Mouse (Mus musculus): Measurements from ENCODE around the gene Zdhhc1. TPM values are rescaled to one million over a fixed set of nuclear protein-coding genes. Genes with fewer than 3 reads are reported as not detected.

The Zdhhc1 gene
- polyA plus RNA-seq, 1 experiment from 2014 or later = 19.0 TPM

GRCm38 (mm10) chr8:105536546-105536945 is 39.8 kb upstream of the Zdhhc1 start:
- ATAC-seq (ENCODE audit: low FRiP score) (no peak), DNase-seq (ENCODE audit: low spot score) (no peak)
- H3K9me3 ChIP-seq (ENCODE audit: control insufficient read depth, low read length) = no peaks in the 10 kb centered on the region
- H3K4me1 ChIP-seq (replicated peaks; ENCODE audit: control insufficient read depth, insufficient read depth, low read length) = no peaks in the 10 kb centered on the region
- no peak overlapping the region for H3K4me3 ChIP-seq (ENCODE audit: low read depth, low read length)
- H3K9ac ChIP-seq (ENCODE audit: low read depth, low read length) = no peak overlapping the region
- no peaks in the 10 kb centered on the region for H3K36me3 ChIP-seq (ENCODE audit: control insufficient read depth, insufficient read depth, low read length)
- WGBS = 98% methylated on average over 3 of the region's 3 CpGs
- H3K4me2 ChIP-seq (replicated peaks; ENCODE audit: low read depth, low read length) = no peak overlapping the region
- no peak overlapping the region for H3K27ac ChIP-seq (ENCODE audit: low read depth, low read length)
- H3K27me3 ChIP-seq (ENCODE audit: control insufficient read depth, insufficient read depth, low read length) = no peaks in the 10 kb centered on the region

DNA sequence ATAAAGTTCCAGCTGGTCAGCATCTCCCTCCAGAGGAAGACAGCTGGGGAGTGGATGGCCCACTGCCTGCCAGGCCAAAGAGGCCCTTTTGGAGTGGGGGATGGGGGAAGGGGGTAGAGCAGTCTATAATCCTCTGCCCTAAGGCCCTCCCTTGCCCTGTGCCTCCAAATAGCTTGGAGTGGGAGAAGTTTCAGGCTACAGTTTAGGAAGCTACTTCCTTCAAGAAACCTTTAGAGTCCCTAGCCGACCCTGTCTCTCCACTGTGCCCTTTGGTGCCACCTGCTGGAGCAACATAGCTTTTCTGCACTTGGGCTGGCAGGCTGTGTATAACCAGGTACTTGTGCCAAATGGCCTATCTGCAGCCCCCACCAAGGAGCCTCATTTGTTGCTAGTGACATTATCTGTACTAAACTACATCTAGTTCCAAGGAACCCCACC is 37.2 kb upstream of the Zdhhc1 start:
- H3K4me3 ChIP-seq (ENCODE audit: low read depth, low read length) = no peak overlapping the region
- whole genome bisulfite sequencing = 10% methylated on average over 1 of the region's 1 CpGs
- DNase-seq (ENCODE audit: low spot score) (peak; percentile 88), ATAC-seq (ENCODE audit: low FRiP score) (peak; percentile 25; the same call in 1 of the 2 replicates)
- H3K27me3 ChIP-seq (ENCODE audit: control insufficient read depth, insufficient read depth, low read length) = no peaks in the 10 kb centered on the region
- H3K9me3 ChIP-seq (ENCODE audit: control insufficient read depth, low read length) = no peaks in the 10 kb centered on the region
- H3K9ac ChIP-seq (ENCODE audit: low read depth, low read length) = no peak overlapping the region
- H3K27ac ChIP-seq (ENCODE audit: low read depth, low read length) = no peak overlapping the region
- H3K4me1 ChIP-seq (replicated peaks; ENCODE audit: control insufficient read depth, insufficient read depth, low read length) = no peaks in the 10 kb centered on the region
- H3K36me3 ChIP-seq (ENCODE audit: control insufficient read depth, insufficient read depth, low read length) = no peaks in the 10 kb centered on the region
- H3K4me2 ChIP-seq (replicated peaks; ENCODE audit: low read depth, low read length) = no peak overlapping the region

DNA sequence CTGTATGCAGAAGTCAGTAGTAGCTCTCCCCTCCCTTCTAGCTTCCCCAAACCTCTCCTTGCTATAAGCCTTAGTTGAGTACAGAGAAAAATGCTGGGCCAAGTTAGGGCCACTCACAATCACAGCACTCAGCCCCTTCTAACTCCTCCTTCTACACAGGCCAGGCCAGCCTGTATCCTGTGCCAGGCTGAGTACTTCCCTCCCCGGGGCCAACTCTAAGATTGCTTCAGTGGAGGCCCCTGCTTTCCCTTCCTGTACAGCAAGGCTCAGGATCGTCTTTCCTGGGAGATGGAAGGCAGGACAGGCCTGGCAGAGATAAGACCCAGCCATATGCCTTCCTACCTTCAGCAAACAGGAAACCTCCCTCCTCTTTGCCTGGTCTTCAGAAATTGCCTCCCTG is 36.7 kb upstream of the Zdhhc1 start:
- Histone ChIP-seq H3K4me2 (replicated peaks; ENCODE audit: low read depth, low read length) (no peak overlapping the region), H3K4me3 (ENCODE audit: low read depth, low read length) (no peak overlapping the region), H3K27ac (ENCODE audit: low read depth, low read length) (no peak overlapping the region), H3K4me1 (replicated peaks; ENCODE audit: control insufficient read depth, insufficient read depth, low read length) (no peaks in the 10 kb centered on the region), H3K9me3 (ENCODE audit: control insufficient read depth, low read length) (no peaks in the 10 kb centered on the region), H3K27me3 (ENCODE audit: control insufficient read depth, insufficient read depth, low read length) (no peaks in the 10 kb centered on the region), H3K36me3 (ENCODE audit: control insufficient read depth, insufficient read depth, low read length) (no peaks in the 10 kb centered on the region), H3K9ac (ENCODE audit: low read depth, low read length) (no peak overlapping the region)
- 42% methylated on average over 2 of the region's 2 CpGs for WGBS
- ATAC-seq (ENCODE audit: low FRiP score) (no peak), DNase-seq (ENCODE audit: low spot score) (no peak)

DNA sequence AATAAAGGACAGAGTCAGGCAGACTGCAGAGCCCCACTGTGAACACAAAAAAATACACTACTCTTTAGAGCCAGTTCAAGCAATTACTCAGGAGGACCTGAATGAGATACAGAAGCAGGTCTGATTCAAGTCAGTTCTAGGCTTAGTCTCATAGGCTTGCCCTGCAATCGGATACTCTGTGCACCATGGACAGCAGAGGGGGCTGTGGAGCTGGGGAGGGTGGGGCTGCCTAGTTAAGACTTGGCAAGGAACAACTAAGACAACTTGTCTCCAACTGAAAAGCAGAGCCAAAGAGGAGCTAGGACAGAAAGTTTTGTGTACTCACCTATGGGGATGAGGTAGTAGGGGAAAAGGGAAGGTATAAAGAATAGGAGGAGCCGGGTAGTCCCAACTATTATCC is 35.1 kb upstream of the Zdhhc1 start:
- no peak for DNase-seq (ENCODE audit: low spot score)
- 64% methylated on average over 2 of the region's 2 CpGs for WGBS

GRCm38 (mm10) chr8:105529271-105529670 is 32.6 kb upstream of the Zdhhc1 start:
- Histone ChIP-seq H3K4me3 (ENCODE audit: low read depth, low read length) (no peak overlapping the region), H3K4me2 (replicated peaks; ENCODE audit: low read depth, low read length) (no peak overlapping the region), H3K9ac (ENCODE audit: low read depth, low read length) (no peak overlapping the region), H3K27ac (ENCODE audit: low read depth, low read length) (no peak overlapping the region), H3K9me3 (ENCODE audit: control insufficient read depth, low read length) (no peaks in the 10 kb centered on the region), H3K36me3 (ENCODE audit: control insufficient read depth, insufficient read depth, low read length) (no peaks in the 10 kb centered on the region), H3K4me1 (replicated peaks; ENCODE audit: control insufficient read depth, insufficient read depth, low read length) (no peaks in the 10 kb centered on the region), H3K27me3 (ENCODE audit: control insufficient read depth, insufficient read depth, low read length) (no peaks in the 10 kb centered on the region)
- 92% methylated on average over 3 of the region's 3 CpGs for WGBS
- DNase-seq (ENCODE audit: low spot score) (no peak), ATAC-seq (ENCODE audit: low FRiP score) (no peak)

More for the DNA sequence above, 35.1 kb upstream of the Zdhhc1 start:
- H3K36me3 ChIP-seq (ENCODE audit: control insufficient read depth, insufficient read depth, low read length) = no peaks in the 10 kb centered on the region
- H3K4me2 ChIP-seq (replicated peaks; ENCODE audit: low read depth, low read length) = no peak overlapping the region
- ATAC-seq (ENCODE audit: low FRiP score) = no peak
- H3K4me1 ChIP-seq (replicated peaks; ENCODE audit: control insufficient read depth, insufficient read depth, low read length) = no peaks in the 10 kb centered on the region
- H3K4me3 ChIP-seq (ENCODE audit: low read depth, low read length) = no peak overlapping the region
- H3K27me3 ChIP-seq (ENCODE audit: control insufficient read depth, insufficient read depth, low read length) = no peaks in the 10 kb centered on the region
- no peak overlapping the region for H3K27ac ChIP-seq (ENCODE audit: low read depth, low read length)
- H3K9me3 ChIP-seq (ENCODE audit: control insufficient read depth, low read length) = no peaks in the 10 kb centered on the region
- H3K9ac ChIP-seq (ENCODE audit: low read depth, low read length) = no peak overlapping the region

- Histone ChIP-seq H3K4me3 (ENCODE audit: low read depth, low read length) (no peak overlapping the region), H3K27me3 (ENCODE audit: control insufficient read depth, insufficient read depth, low read length) (no peaks in the 10 kb centered on the region), H3K4me1 (replicated peaks; ENCODE audit: control insufficient read depth, insufficient read depth, low read length) (no peaks in the 10 kb centered on the region), H3K4me2 (replicated peaks; ENCODE audit: low read depth, low read length) (no peak overlapping the region), H3K9ac (ENCODE audit: low read depth, low read length) (no peak overlapping the region), H3K9me3 (ENCODE audit: control insufficient read depth, low read length) (no peaks in the 10 kb centered on the region), H3K36me3 (ENCODE audit: control insufficient read depth, insufficient read depth, low read length) (no peaks in the 10 kb centered on the region), H3K27ac (ENCODE audit: low read depth, low read length) (no peak overlapping the region)
- DNase-seq (ENCODE audit: low spot score) (no peak), ATAC-seq (ENCODE audit: low FRiP score) (no peak)
- WGBS = 100% methylated on average over 1 of the region's 1 CpGs
Measured at GRCm38 (mm10) chr8:105528206-105528605, 31.5 kb upstream of the Zdhhc1 start.

GRCm38 (mm10) chr8:105527110-105527509 is 30.4 kb upstream of the Zdhhc1 start:
- no peak overlapping the region for H3K9ac ChIP-seq (ENCODE audit: low read depth, low read length)
- peaks cover 5% of the 10 kb centered on the region; the same call in 1 of the 2 replicates for H3K36me3 ChIP-seq (ENCODE audit: control insufficient read depth, insufficient read depth, low read length)
- WGBS = 93% methylated on average over 2 of the region's 2 CpGs
- no peaks in the 10 kb centered on the region for H3K9me3 ChIP-seq (ENCODE audit: control insufficient read depth, low read length)
- no peak for DNase-seq (ENCODE audit: low spot score)
- no peaks in the 10 kb centered on the region for H3K4me1 ChIP-seq (replicated peaks; ENCODE audit: control insufficient read depth, insufficient read depth, low read length)
- no peaks in the 10 kb centered on the region for H3K27me3 ChIP-seq (ENCODE audit: control insufficient read depth, insufficient read depth, low read length)
- no peak overlapping the region for H3K4me3 ChIP-seq (ENCODE audit: low read depth, low read length)
- ATAC-seq (ENCODE audit: low FRiP score) = no peak
- no peak overlapping the region for H3K4me2 ChIP-seq (replicated peaks; ENCODE audit: low read depth, low read length)
- H3K27ac ChIP-seq (ENCODE audit: low read depth, low read length) = no peak overlapping the region

GRCm38 (mm10) chr8:105522890-105523289 is 26.2 kb upstream of the Zdhhc1 start:
- peaks cover 5% of the 10 kb centered on the region; the same call in 1 of the 2 replicates for H3K36me3 ChIP-seq (ENCODE audit: control insufficient read depth, insufficient read depth, low read length)
- no peak overlapping the region for H3K9ac ChIP-seq (ENCODE audit: low read depth, low read length)
- ATAC-seq (ENCODE audit: low FRiP score) (no peak), DNase-seq (ENCODE audit: low spot score) (no peak)
- H3K27me3 ChIP-seq (ENCODE audit: control insufficient read depth, insufficient read depth, low read length) = peaks cover 2% of the 10 kb centered on the region; the same call in 1 of the 2 replicates
- no peak overlapping the region for H3K27ac ChIP-seq (ENCODE audit: low read depth, low read length)
- no peak overlapping the region for H3K4me3 ChIP-seq (ENCODE audit: low read depth, low read length)
- no peaks in the 10 kb centered on the region for H3K9me3 ChIP-seq (ENCODE audit: control insufficient read depth, low read length)
- 83% methylated on average over 9 of the region's 9 CpGs for WGBS
- H3K4me2 ChIP-seq (replicated peaks; ENCODE audit: low read depth, low read length) = no peak overlapping the region
- H3K4me1 ChIP-seq (replicated peaks; ENCODE audit: control insufficient read depth, insufficient read depth, low read length) = peaks cover 19% of the 10 kb centered on the region

DNA sequence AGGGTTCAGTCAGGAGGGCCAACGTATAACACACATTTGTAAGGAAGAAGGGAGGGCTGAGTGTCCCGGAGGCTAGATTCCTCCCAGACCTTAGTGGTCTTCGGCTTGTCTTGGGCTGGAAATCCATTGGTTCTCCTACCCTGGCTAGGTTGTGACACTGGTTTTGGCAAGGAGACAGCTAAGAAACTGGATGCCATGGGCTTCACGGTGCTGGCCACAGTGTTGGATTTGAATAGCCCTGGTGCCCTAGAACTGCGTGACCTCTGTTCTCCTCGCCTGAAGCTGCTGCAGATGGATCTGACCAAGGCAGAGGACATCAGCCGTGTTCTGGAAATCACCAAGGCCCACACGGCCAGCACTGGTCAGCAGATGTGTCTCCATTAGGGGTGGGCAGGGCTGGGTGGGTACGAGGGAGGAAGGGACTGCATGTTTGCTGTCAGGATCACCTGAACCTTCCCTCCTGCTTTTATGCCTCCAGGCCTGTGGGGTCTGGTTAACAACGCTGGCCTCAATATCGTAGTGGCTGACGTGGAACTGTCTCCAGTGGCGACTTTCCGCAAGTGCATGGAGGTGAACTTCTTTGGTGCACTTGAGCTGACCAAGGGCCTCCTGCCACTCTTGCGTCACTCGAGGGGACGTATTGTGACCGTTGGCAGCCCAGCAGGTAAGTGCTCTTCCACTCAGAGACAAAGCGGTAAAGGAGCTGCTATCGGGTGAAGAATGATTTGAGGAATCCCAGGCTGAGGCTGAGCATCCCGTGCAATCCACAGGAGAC is 25.5 kb upstream of the Zdhhc1 start:
- DNase-seq (ENCODE audit: low spot score) (no peak), ATAC-seq (ENCODE audit: low FRiP score) (no peak)
- Histone ChIP-seq H3K4me1 (replicated peaks; ENCODE audit: control insufficient read depth, insufficient read depth, low read length) (peaks cover 19% of the 10 kb centered on the region), H3K36me3 (ENCODE audit: control insufficient read depth, insufficient read depth, low read length) (peaks cover 5% of the 10 kb centered on the region; the same call in 1 of the 2 replicates), H3K4me2 (replicated peaks; ENCODE audit: low read depth, low read length) (no peak overlapping the region), H3K4me3 (ENCODE audit: low read depth, low read length) (no peak overlapping the region), H3K27ac (ENCODE audit: low read depth, low read length) (no peak overlapping the region), H3K27me3 (ENCODE audit: control insufficient read depth, insufficient read depth, low read length) (peaks cover 2% of the 10 kb centered on the region; the same call in 1 of the 2 replicates), H3K9me3 (ENCODE audit: control insufficient read depth, low read length) (no peaks in the 10 kb centered on the region), H3K9ac (ENCODE audit: low read depth, low read length) (no peak overlapping the region)
- WGBS = 86% methylated on average over 21 of the region's 21 CpGs
